Mouse (Mus musculus): ENCODE data around the gene Rnf123. TPM values are rescaled to one million over a fixed set of nuclear protein-coding genes. Genes with fewer than 3 reads are reported as not detected.
A peak's percentile ranks its signal among the peaks of the same experiment; 100 is the strongest.

The Rnf123 gene
- polyA plus RNA-seq, 1 experiment = 82.8 TPM

- no peaks in the 10 kb centered on the region; the same call in 1 of the 2 replicates for H3K36me3 ChIP-seq (ENCODE audit: control insufficient read depth, insufficient read depth, low read length)
- no peaks in the 10 kb centered on the region for H3K27me3 ChIP-seq (ENCODE audit: control insufficient read depth, insufficient read depth, low read length)
- peak within 1 kb of the TSS; percentile 97 for H3K27ac ChIP-seq (ENCODE audit: control insufficient read depth, insufficient read depth, low read depth, low read length)
- H3K4me3 ChIP-seq (ENCODE audit: control insufficient read depth, low read depth, low read length) = peak within 1 kb of the TSS; percentile 99
- TF ChIP-seq POLR2A (IDR thresholded peaks at IDR 0.05; ENCODE audit: control insufficient read depth, low read depth, low read length) (peak; percentile 66), CTCF (IDR thresholded peaks at IDR 0.05; ENCODE audit: control insufficient read depth, insufficient read depth, insufficient replicate concordance, low read depth, low read length) (no peak)
- peaks cover 6% of the 10 kb centered on the region for H3K4me1 ChIP-seq (ENCODE audit: control insufficient read depth, insufficient read depth, low read length)
Observed at GRCm38 (mm10) chr9:108049016-108049455, 34.1 kb downstream of the Rnf123 start, which contains the start of gene Gmppb. TSS of gene Gmppb (plus strand) at chr9:108049242.

GRCm38 (mm10) chr9:108048566-108048955 is 34.6 kb downstream of the Rnf123 start:
- peak overlapping the region; percentile 80 for H3K4me3 ChIP-seq (ENCODE audit: control insufficient read depth, low read depth, low read length)
- peaks cover 6% of the 10 kb centered on the region for H3K4me1 ChIP-seq (ENCODE audit: control insufficient read depth, insufficient read depth, low read length)
- H3K27ac ChIP-seq (ENCODE audit: control insufficient read depth, insufficient read depth, low read depth, low read length) = 0 out of 2 replicates have a peak overlapping the region, but pooled peaks have one; percentile 56
- H3K27me3 ChIP-seq (ENCODE audit: control insufficient read depth, insufficient read depth, low read length) = no peaks in the 10 kb centered on the region
- no peak for TF ChIP-seq POLR2A (IDR thresholded peaks at IDR 0.05; ENCODE audit: control insufficient read depth, low read depth, low read length)
- no peaks in the 10 kb centered on the region; the same call in 1 of the 2 replicates for H3K36me3 ChIP-seq (ENCODE audit: control insufficient read depth, insufficient read depth, low read length)

DNA sequence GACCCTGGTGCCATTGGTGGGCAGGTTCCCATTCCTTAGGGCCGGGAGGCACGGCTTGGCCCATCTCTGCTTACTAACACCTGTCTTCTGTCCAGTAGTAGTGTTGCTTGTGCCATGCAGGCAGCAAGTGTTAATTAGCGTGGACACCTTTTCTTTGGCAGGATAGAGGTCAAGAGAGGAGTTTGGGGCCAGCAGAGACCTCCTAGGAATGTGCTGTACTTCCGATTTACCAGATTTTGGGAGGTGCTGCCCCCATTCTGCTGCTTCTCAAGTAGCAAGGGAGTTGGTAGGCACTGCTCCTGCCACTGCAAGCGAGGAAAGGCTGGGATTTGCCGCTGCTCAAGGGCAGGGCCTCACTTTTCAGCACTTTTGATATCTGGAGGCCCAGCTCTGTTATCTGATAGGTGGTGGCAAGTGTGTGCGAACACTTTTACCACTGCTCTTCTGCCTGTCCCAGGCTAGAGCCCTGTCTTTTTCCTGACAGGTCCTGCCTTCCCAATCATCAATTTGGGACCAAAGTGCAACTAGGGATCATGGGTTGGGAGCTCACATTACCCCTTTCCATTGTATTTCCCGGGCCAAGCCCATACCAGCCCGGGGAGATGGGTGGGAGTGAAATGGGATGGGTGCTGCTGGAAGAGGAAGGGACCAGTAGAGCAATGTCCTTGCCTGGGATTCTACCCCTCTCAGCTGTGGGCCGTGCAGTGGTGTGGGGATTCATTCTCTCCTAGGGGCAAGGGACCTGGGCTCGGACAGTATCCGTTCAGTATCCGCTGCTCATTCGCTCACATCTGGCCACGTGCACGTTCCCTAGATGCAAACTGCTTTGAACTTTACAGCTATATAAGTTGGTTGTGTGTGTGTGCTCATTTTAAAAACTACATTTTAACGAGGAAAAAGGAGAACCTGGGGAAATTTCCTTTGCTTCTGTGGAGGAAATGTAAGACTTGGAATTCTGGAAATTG is 35.3 kb downstream of the Rnf123 start:
- Histone ChIP-seq H3K4me3 (ENCODE audit: control insufficient read depth, low read depth, low read length) (peak overlapping the region; percentile 80), H3K36me3 (ENCODE audit: control insufficient read depth, insufficient read depth, low read length) (no peaks in the 10 kb centered on the region; the same call in 1 of the 2 replicates), H3K27ac (ENCODE audit: control insufficient read depth, insufficient read depth, low read depth, low read length) (no peak overlapping the region), H3K27me3 (ENCODE audit: control insufficient read depth, insufficient read depth, low read length) (no peaks in the 10 kb centered on the region), H3K4me1 (ENCODE audit: control insufficient read depth, insufficient read depth, low read length) (peaks cover 4% of the 10 kb centered on the region)
- TF ChIP-seq CTCF (IDR thresholded peaks at IDR 0.05; ENCODE audit: control insufficient read depth, insufficient read depth, insufficient replicate concordance, low read depth, low read length) (no peak), POLR2A (IDR thresholded peaks at IDR 0.05; ENCODE audit: control insufficient read depth, low read depth, low read length) (no peak)

- Histone ChIP-seq H3K27ac (ENCODE audit: control insufficient read depth, insufficient read depth, low read depth, low read length) (no peak overlapping the region), H3K4me3 (ENCODE audit: control insufficient read depth, low read depth, low read length) (no peak overlapping the region), H3K36me3 (ENCODE audit: control insufficient read depth, insufficient read depth, low read length) (no peaks in the 10 kb centered on the region; the same call in 1 of the 2 replicates), H3K4me1 (ENCODE audit: control insufficient read depth, insufficient read depth, low read length) (peaks cover 4% of the 10 kb centered on the region), H3K27me3 (ENCODE audit: control insufficient read depth, insufficient read depth, low read length) (no peaks in the 10 kb centered on the region)
- TF ChIP-seq CTCF (IDR thresholded peaks at IDR 0.05; ENCODE audit: control insufficient read depth, insufficient read depth, insufficient replicate concordance, low read depth, low read length) = no peak
- TF ChIP-seq POLR2A (IDR thresholded peaks at IDR 0.05; ENCODE audit: control insufficient read depth, low read depth, low read length) = no peak
Observed at GRCm38 (mm10) chr9:108046582-108046981, 36.6 kb downstream of the Rnf123 start.

- no peak overlapping the region for H3K4me3 ChIP-seq (ENCODE audit: control insufficient read depth, low read depth, low read length)
- no peaks in the 10 kb centered on the region; the same call in 1 of the 2 replicates for H3K36me3 ChIP-seq (ENCODE audit: control insufficient read depth, insufficient read depth, low read length)
- TF ChIP-seq POLR2A (IDR thresholded peaks at IDR 0.05; ENCODE audit: control insufficient read depth, low read depth, low read length) (no peak), CTCF (IDR thresholded peaks at IDR 0.05; ENCODE audit: control insufficient read depth, insufficient read depth, insufficient replicate concordance, low read depth, low read length) (no peak)
- no peaks in the 10 kb centered on the region for H3K27me3 ChIP-seq (ENCODE audit: control insufficient read depth, insufficient read depth, low read length)
- peaks cover 4% of the 10 kb centered on the region for H3K4me1 ChIP-seq (ENCODE audit: control insufficient read depth, insufficient read depth, low read length)
- no peak overlapping the region for H3K27ac ChIP-seq (ENCODE audit: control insufficient read depth, insufficient read depth, low read depth, low read length)
Observed at GRCm38 (mm10) chr9:108044751-108045492, 38.2 kb downstream of the Rnf123 start.

GRCm38 (mm10) chr9:108035331-108036156 is 47.6 kb downstream of the Rnf123 start:
- TF ChIP-seq CTCF (IDR thresholded peaks at IDR 0.05; ENCODE audit: control insufficient read depth, insufficient read depth, insufficient replicate concordance, low read depth, low read length) (no peak), POLR2A (IDR thresholded peaks at IDR 0.05; ENCODE audit: control insufficient read depth, low read depth, low read length) (no peak)
- Histone ChIP-seq H3K36me3 (ENCODE audit: control insufficient read depth, insufficient read depth, low read length) (no peaks in the 10 kb centered on the region; the same call in 1 of the 2 replicates), H3K4me1 (ENCODE audit: control insufficient read depth, insufficient read depth, low read length) (no peaks in the 10 kb centered on the region), H3K27me3 (ENCODE audit: control insufficient read depth, insufficient read depth, low read length) (no peaks in the 10 kb centered on the region), H3K4me3 (ENCODE audit: control insufficient read depth, low read depth, low read length) (no peak overlapping the region), H3K27ac (ENCODE audit: control insufficient read depth, insufficient read depth, low read depth, low read length) (no peak overlapping the region)
